Mouse (Mus musculus) forebrain, embryonic 15.5 days (tissue): Measurements from ENCODE around the gene Hist1h3f. TPM values are rescaled to one million over a fixed set of nuclear protein-coding genes. Genes with fewer than 3 reads are reported as not detected.
"Not testable (repeated sequence)": the region's sequence is repeated elsewhere in the genome, so short reads cannot be mapped to it uniquely, and the experiment has no call there.

Experiments used
- ATAC-seq: fragments of 200-750 bp; cut with Nextera tagmentation; replicated peaks from 2 replicates; pipeline ENCODE4 v1.8.0; 2017; ENCODE audit warnings: mild to moderate bottlenecking, moderate TSS enrichment, moderate library complexity
- H3K27ac ChIP-seq: fragments of 300-500 bp; sonication (generic); replicated peaks from 2 replicates; pipeline ENCODE4 v1.5.1; 2015; ENCODE audit warnings: mild to moderate bottlenecking, inconsistent platforms
- H3K27me3 ChIP-seq: fragments of 300-500 bp; sonication (generic); 2 replicates; pipeline ENCODE4 v1.6.1; 2015; ENCODE audit warnings: inconsistent platforms
- H3K36me3 ChIP-seq: fragments of 300-500 bp; sonication (generic); 2 replicates; pipeline ENCODE4 v1.6.1; 2015; ENCODE audit warnings: mild to moderate bottlenecking, inconsistent platforms
- H3K4me1 ChIP-seq: fragments of 300-500 bp; sonication (generic); 2 replicates; pipeline ENCODE4 v1.6.1; 2015; ENCODE audit warnings: inconsistent platforms
- H3K4me2 ChIP-seq: fragments of 300-500 bp; sonication (generic); replicated peaks from 2 replicates; pipeline ENCODE4 v1.6.1; 2015; ENCODE audit warnings: mild to moderate bottlenecking, inconsistent platforms
- H3K4me3 ChIP-seq: fragments of 300-500 bp; sonication (generic); 2 replicates; pipeline ENCODE4 v1.5.1; 2015; ENCODE audit warnings: mild to moderate bottlenecking, inconsistent platforms
- H3K9ac ChIP-seq: fragments of 300-500 bp; sonication (generic); replicated peaks from 2 replicates; pipeline ENCODE4 v1.6.1; 2015; ENCODE audit warnings: mild to moderate bottlenecking, inconsistent platforms
- H3K9me3 ChIP-seq: fragments of 300-500 bp; sonication (generic); 2 replicates; pipeline ENCODE4 v1.6.1; 2016; ENCODE audit warnings: inconsistent platforms
- WGBS: fragments of 180-500 bp; shearing (Covaris S2); methylation state at CpG from one replicate; pipeline ENCODE4 v1.1.7; 2015; ENCODE audit warnings: mixed read lengths; 5-methylcytosine and 5-hydroxymethylcytosine counted together
- polyA plus RNA-seq: library from polyadenylated mRNA; unstranded; fragments of >200 nt; fragmentation: Nextera tagmentation; extraction: Ambion mirVana; gene quantifications from 2 replicates; pipeline ENCODE4 v1.2.1, GENCODE M21; 2015

The Hist1h3f gene
- polyA plus RNA-seq, 1 experiment from 2014 or later, result 0.94 TPM

DNA sequence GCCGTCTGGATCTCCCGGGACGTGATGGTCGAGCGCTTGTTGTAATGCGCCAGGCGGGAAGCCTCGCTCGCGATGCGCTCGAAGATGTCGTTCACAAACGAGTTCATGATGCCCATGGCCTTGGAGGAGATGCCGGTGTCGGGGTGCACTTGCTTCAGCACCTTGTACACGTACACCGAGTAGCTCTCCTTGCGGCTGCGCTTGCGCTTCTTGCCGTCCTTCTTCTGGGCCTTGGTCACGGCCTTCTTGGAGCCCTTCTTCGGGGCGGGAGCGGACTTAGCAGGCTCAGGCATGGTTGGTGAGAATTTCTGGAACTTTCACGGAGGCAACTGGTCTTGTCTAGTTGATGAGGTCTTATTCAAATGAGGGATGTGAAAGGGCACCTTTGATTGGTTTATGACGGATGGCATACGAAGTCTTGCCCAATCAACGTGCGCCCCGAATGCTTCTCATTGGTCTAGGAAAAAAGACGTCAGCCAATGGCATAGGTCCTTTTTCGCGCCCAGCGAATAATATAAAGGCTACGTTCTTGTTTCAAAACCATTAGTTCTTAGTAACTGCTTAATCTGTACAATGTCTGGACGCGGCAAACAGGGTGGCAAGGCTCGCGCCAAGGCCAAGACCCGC, 30.2 kb downstream of the Hist1h3f start, which contains the start of the genes Hist1h2bf and Hist1h2ad:
Gene Hist1h2bf (minus strand): TSS at position 299 of the 627 bp plus-strand sequence.
Gene Hist1h2ad (plus strand): TSS at position 484 of the 627 bp plus-strand sequence.
- peak; percentile 93 for ATAC-seq
- H3K4me1 ChIP-seq, result peaks cover 38% of the 10 kb centered on the region
- not testable (repeated sequence) for H3K9me3 ChIP-seq, H3K27me3 ChIP-seq, H3K36me3 ChIP-seq
- H3K4me2 ChIP-seq, result peak within 1 kb of the TSS; percentile 72
- H3K27ac ChIP-seq, result peak within 1 kb of the TSS; percentile 97
- under 1% methylated on average over 40 of the region's 42 CpGs for WGBS
- H3K4me3 ChIP-seq, result peak within 1 kb of the TSS; percentile 50
- peak within 1 kb of the TSS; percentile 69 for H3K9ac ChIP-seq

DNA sequence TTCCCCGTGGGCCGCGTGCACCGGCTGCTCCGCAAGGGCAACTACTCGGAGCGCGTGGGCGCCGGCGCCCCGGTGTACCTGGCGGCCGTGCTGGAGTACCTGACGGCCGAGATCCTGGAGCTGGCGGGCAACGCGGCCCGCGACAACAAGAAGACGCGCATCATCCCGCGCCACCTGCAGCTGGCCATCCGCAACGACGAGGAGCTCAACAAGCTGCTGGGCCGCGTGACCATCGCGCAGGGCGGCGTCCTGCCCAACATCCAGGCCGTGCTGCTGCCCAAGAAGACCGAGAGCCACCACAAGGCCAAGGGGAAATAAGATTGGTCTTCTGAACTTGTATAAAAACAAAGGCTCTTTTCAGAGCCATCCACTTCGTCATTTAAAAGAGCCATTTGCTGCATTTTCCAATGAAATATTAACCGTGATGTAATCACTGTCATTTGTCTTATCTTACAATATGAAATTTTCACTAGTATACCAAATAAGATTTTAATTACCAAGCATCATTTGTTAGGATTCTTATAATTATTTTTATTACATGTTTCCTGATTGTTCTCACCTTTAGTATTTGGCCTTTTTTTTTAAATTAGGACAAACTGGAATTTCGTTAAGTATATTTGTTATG, 30.8 kb downstream of the Hist1h3f start:
- 0% methylated on average over 13 of the region's 39 CpGs for WGBS
- H3K9ac ChIP-seq, result peak overlapping the region; percentile 43; the same call in 1 of the 2 replicates
- not testable (repeated sequence) for H3K27me3 ChIP-seq, H3K9me3 ChIP-seq, H3K36me3 ChIP-seq, ATAC-seq
- H3K4me2 ChIP-seq, result peak overlapping the region; percentile 72
- H3K4me3 ChIP-seq, result peak overlapping the region; percentile 50
- H3K4me1 ChIP-seq, result peaks cover 38% of the 10 kb centered on the region
- H3K27ac ChIP-seq, result peak overlapping the region; percentile 97

DNA sequence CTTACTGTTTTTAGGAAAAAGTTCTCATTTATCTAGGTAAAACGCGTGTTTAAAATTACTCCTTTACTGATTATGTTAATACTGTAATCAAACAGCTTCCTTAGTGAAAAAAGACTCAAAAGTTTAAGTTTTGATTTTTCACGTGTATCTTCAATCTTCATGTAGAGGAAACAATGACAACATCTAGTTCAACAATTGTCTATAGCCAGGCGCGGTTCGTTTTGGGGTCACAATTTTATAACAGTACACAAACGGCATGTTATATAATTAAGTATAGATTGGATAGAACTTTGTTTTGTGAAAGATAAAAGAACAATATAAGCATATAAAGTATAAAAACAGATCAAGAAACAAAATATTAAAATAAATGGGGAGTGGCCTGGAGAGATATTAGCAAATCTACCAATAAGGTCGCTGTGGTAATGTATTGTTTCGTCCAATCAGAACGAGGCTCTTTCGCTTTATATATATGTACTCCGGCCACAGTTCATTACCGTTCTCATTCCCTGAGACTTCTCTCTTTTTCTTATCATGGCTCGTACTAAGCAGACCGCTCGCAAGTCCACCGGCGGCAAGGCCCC, 31.5 kb downstream of the Hist1h3f start, which contains the start of gene Hist1h3d:
Gene Hist1h3d (plus strand): TSS at position 493 of the 581 bp plus-strand sequence.
- Histone ChIP-seq H3K27me3 (no peaks in the 10 kb centered on the region), H3K27ac (peak within 1 kb of the TSS; percentile 97), H3K4me2 (peak within 1 kb of the TSS; percentile 72), H3K4me3 (peak within 1 kb of the TSS; percentile 47), H3K9me3 (no peaks in the 10 kb centered on the region), H3K36me3 (no peaks in the 10 kb centered on the region), H3K4me1 (peaks cover 34% of the 10 kb centered on the region), H3K9ac (peak within 1 kb of the TSS; percentile 74)
- peak; percentile 61 for ATAC-seq
- WGBS, result under 1% methylated on average over 18 of the region's 18 CpGs

DNA sequence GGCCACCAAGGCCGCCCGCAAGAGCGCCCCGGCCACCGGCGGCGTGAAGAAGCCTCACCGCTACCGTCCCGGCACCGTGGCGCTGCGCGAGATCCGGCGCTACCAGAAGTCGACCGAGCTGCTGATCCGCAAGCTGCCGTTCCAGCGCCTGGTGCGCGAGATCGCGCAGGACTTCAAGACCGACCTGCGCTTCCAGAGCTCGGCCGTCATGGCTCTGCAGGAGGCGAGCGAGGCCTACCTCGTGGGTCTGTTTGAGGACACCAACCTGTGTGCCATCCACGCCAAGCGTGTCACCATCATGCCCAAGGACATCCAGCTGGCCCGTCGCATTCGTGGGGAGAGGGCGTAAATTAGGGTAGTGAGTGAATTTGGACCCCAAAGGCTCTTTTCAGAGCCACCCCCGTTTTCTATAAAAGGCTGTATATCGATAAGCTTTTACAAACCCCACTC, 32.0 kb downstream of the Hist1h3f start:
- peak overlapping the region; percentile 72 for H3K4me2 ChIP-seq
- not testable (repeated sequence) for ATAC-seq
- WGBS, result under 1% methylated on average over 15 of the region's 40 CpGs

DNA sequence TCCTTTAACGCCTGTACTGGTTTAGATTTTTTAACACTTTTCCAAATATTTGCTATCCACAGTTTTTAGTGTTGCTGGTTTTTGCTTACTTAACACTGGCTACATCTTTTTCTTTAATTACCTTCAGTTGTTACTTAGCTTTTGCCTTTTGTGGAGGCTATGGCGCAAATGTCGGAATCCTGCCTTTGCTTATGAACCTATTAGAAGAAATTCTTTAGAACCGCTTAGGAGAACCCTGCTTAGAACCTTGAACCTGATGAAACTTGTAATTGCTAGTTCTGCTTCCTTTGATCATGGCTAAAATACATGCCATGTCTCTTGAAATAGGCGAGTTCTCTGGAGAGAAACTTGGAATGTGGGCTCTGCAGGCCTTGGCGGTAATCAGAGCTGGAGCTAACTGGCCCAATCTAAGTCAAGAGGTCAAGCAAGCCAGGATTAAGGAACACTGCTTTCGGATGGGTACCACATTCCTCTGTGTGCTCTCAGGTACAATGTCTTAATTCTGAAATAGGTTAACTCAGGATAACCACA, 32.6 kb downstream of the Hist1h3f start:
- ATAC-seq, result no peak
- no peaks in the 10 kb centered on the region for H3K36me3 ChIP-seq
- H3K9me3 ChIP-seq, result no peaks in the 10 kb centered on the region
- H3K4me1 ChIP-seq, result peaks cover 37% of the 10 kb centered on the region
- peak overlapping the region; percentile 97 for H3K27ac ChIP-seq
- H3K4me3 ChIP-seq, result peak overlapping the region; percentile 47
- peak overlapping the region; percentile 72 for H3K4me2 ChIP-seq
- no peaks in the 10 kb centered on the region for H3K27me3 ChIP-seq
- peak overlapping the region; percentile 74 for H3K9ac ChIP-seq
- 2% methylated on average over 7 of the region's 7 CpGs for WGBS

More for the DNA sequence above, 32.0 kb downstream of the Hist1h3f start:
- H3K9ac ChIP-seq, result peak overlapping the region; percentile 74
- not testable (repeated sequence) for H3K36me3 ChIP-seq, H3K27me3 ChIP-seq, H3K9me3 ChIP-seq
- peaks cover 35% of the 10 kb centered on the region for H3K4me1 ChIP-seq
- peak overlapping the region; percentile 47 for H3K4me3 ChIP-seq
- H3K27ac ChIP-seq, result peak overlapping the region; percentile 97

DNA sequence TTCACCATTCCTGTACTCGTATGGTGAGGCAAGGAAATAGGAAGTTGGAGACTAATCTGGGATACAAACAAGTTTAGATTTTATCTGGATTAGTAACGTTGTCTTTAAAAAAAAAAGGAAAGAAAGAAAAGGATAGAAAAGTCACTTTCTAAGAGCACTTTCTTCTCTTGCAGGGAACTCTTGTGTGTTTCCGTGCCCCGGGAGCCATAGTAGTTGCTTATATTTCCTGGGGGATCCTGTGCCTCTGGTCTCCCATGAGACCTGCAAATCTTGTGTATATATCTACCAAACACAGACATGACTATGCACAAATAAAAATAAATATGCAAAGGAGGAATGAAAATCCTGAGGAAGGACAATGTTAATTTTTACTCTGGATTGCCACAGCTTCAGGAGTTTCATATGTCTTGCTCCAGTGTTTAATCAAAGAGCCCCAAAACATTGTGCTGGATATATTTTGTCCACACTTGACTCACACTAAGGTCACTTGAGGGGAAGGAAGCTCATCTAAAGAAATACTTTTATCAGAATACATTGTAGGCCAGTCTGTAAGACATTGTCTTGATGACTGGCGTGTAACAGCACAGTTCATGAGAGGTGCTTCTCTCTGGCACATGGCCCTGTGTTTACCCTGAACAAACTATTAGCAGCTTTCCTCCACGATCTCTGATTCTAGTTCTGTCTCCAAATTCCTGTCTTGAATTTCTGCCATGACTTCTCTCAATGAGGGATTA, 33.2 kb downstream of the Hist1h3f start:
- peak overlapping the region; percentile 72 for H3K4me2 ChIP-seq
- no peaks in the 10 kb centered on the region for H3K9me3 ChIP-seq
- 32% methylated on average over 6 of the region's 6 CpGs for WGBS
- ATAC-seq, result no peak
- H3K4me3 ChIP-seq, result peak overlapping the region; percentile 47
- no peaks in the 10 kb centered on the region for H3K27me3 ChIP-seq
- peak overlapping the region; percentile 97 for H3K27ac ChIP-seq
- H3K9ac ChIP-seq, result peak overlapping the region; percentile 74
- peaks cover 40% of the 10 kb centered on the region for H3K4me1 ChIP-seq
- H3K36me3 ChIP-seq, result no peaks in the 10 kb centered on the region

DNA sequence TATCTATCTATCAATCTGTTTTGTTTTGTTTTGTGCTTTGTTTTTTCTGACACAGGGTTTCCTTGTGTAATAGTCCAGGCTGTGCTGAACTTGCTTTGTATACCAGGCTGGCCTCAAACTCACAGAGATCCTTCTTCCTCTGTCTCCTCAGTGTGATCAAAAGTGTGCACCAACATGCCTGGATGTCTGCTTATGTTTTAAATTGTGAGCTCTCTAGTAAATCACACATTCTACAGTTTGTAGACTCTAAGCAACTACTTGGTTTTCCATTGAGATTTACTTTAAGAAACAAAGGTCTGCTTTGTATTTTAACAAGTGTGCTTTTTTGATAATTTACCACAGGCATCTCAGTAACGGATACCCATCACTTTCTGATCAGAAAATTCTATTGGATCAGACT, 34.0 kb downstream of the Hist1h3f start:
- no peaks in the 10 kb centered on the region for H3K27me3 ChIP-seq
- ATAC-seq, result no peak
- no peak overlapping the region for H3K9ac ChIP-seq
- 93% methylated on average over 1 of the region's 1 CpGs for WGBS
- no peak overlapping the region for H3K4me3 ChIP-seq
- no peaks in the 10 kb centered on the region for H3K9me3 ChIP-seq
- peaks cover 40% of the 10 kb centered on the region for H3K4me1 ChIP-seq
- no peak overlapping the region for H3K27ac ChIP-seq
- no peaks in the 10 kb centered on the region for H3K36me3 ChIP-seq
- no peak overlapping the region for H3K4me2 ChIP-seq

DNA sequence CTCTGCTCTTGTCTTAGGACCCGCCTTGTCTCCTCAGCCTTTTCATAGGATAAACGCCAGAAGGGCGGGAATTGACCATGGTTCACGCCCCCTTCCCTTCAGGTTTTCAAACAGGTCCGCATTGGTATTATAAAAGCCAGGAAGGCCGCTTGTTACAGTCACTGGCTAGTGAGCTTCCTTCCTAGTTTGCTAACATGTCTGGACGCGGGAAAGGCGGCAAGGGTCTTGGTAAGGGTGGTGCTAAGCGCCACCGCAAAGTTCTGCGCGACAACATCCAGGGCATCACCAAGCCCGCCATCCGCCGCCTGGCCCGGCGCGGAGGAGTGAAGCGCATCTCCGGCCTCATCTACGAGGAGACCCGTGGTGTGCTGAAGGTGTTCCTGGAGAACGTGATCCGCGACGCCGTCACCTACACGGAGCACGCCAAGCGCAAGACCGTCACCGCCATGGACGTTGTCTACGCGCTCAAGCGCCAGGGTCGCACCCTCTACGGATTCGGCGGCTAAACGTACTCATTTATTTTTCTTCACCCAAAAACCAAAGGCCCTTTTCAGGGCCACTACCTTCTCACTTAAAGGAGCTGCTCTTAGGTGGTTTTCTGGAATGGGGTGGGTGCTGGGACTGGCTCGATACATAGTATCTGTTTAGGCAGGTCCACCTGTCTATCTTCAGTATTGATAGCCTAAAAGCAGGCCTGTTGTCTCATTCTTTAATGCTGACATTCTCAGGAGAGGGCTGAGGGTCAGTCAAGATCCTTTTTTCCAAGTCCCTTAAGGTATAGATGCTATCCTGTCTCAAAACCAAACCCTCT, 37.8 kb downstream of the Hist1h3f start, which contains the start of gene Hist1h4d:
Gene Hist1h4d (plus strand): TSS at position 191 of the 811 bp plus-strand sequence.
- Histone ChIP-seq H3K9me3 (no peaks in the 10 kb centered on the region), H3K4me1 (peaks cover 53% of the 10 kb centered on the region), H3K4me3 (peak within 1 kb of the TSS; percentile 53), H3K4me2 (peak within 1 kb of the TSS; percentile 79), H3K27ac (peak within 1 kb of the TSS; percentile 97), H3K9ac (peak within 1 kb of the TSS; percentile 61), H3K27me3 (no peaks in the 10 kb centered on the region), H3K36me3 (no peaks in the 10 kb centered on the region)
- WGBS, result under 1% methylated on average over 43 of the region's 43 CpGs
- peak; percentile 93 for ATAC-seq

DNA sequence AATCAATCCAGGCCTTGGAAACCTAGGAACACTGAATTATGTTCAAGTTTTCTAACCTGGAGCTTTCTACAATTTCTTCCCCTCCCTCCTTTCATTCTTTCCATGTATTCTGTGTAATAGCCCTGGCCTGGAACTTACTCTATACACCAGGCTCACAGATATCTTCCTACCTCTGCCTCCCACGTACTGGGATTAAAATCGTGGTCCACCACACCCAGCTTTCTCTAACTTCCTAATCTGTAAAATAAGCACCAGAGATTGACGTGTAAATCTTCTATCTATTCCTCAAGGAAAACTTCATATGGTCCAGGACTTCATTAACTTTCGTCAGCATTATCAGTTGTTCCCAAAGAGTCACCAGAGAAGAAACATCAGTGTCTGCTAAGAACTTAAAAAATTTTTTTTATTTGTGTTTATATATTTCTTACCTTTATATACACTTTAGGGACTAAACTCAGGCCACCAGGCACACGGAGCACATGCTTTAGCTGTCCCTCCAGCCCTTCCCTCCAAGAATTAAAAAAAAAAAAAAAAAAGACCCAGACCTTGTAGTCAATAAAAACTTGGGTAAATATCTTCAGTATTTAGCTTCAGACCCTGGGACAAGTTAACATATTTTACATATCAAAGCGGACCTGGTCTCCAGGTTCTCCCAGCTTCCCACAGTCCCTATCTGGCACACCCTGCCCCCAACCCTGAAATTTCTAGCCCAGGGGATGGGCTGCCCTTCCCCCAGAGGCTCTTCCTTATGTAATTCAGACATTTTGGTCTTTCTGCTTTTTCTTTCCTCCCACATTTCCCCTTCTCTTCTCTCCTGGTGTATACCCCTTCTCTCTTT, 38.6 kb downstream of the Hist1h3f start:
- Histone ChIP-seq H3K9me3 (no peaks in the 10 kb centered on the region), H3K27ac (peak overlapping the region; percentile 97), H3K4me3 (peak overlapping the region; percentile 53), H3K4me2 (peak overlapping the region; percentile 79), H3K4me1 (peaks cover 50% of the 10 kb centered on the region), H3K9ac (peak overlapping the region; percentile 61), H3K27me3 (no peaks in the 10 kb centered on the region), H3K36me3 (no peaks in the 10 kb centered on the region)
- no peak for ATAC-seq
- 3% methylated on average over 6 of the region's 6 CpGs for WGBS

DNA sequence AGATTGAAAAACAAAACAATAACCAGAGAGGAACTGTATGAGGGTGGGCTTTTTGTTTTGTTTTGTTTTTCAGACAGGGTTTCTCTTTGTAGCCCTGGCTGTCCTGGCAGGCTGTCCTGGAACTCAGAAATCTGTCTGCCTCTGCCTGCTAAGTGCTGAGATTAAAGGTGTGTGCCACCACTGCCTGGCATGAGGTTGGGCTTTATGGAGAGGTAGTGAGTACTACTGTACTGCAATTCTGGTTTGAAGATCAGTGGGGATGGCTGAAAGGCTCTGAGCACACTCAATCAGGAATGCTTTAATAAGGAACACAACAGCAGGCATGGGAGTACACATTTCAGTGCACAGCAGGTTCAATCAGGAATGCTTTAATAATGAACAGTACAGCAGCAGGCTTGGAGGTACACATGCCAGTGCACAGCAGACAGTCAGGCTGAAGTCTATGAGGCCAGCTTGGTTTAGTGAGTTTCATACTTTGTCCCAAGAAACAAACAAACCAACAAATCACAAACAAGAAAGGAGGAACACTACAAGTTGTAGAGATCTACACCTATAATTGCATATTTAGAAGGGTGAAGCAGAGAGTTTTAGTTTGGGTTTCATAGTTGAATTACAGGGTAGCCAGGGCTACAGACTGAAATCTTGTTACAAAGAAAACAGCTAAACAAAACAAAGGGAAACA, 39.7 kb downstream of the Hist1h3f start:
- no peak overlapping the region; the same call in 1 of the 2 replicates for H3K4me2 ChIP-seq
- H3K9me3 ChIP-seq, result no peaks in the 10 kb centered on the region
- H3K4me1 ChIP-seq, result peaks cover 50% of the 10 kb centered on the region
- H3K27ac ChIP-seq, result peak overlapping the region; percentile 97
- no peaks in the 10 kb centered on the region for H3K36me3 ChIP-seq
- no peak overlapping the region for H3K9ac ChIP-seq
- no peaks in the 10 kb centered on the region for H3K27me3 ChIP-seq
- ATAC-seq, result no peak
- H3K4me3 ChIP-seq, result no peak overlapping the region
